Mouse (Mus musculus) MEL (cell line): Measurements from ENCODE around the gene Btn2a2. TPM values are rescaled to one million over a fixed set of nuclear protein-coding genes. Genes with fewer than 3 reads are reported as not detected.

Experiments
- DNase-seq: peaks from one replicate; pipeline ENCODE4 v3.0.0; 2011; ENCODE audit warnings: low read depth, low spot score
- H3K27ac ChIP-seq: 2 replicates; pipeline ENCODE4 v1.5.1; 2012; ENCODE audit warnings: low read depth, mild to moderate bottlenecking, control low read depth, low read length, moderate library complexity; ENCODE audit not compliant: control insufficient read depth
- H3K27me3 ChIP-seq, 2 experiments: fragments of 150-350 bp in 1 of 2; sonication (generic) in 1 of 2; 2 replicates each; pipeline ENCODE4 v1.6.1; 2012; ENCODE audit warnings: low read length in 2 of 2, mild to moderate bottlenecking in 2 of 2, improper control_type of control experiment in 1 of 2, moderate library complexity in 1 of 2; ENCODE audit not compliant: insufficient read depth in 2 of 2, control insufficient read depth in 1 of 2
- H3K36me3 ChIP-seq, 2 experiments: 2 replicates each; pipeline ENCODE4 v1.6.1; 2012 to 2014; ENCODE audit warnings: low read length in 2 of 2, improper control_type of control experiment in 1 of 2, inconsistent platforms in 1 of 2, mild to moderate bottlenecking in 1 of 2; ENCODE audit not compliant: insufficient read depth in 2 of 2, control insufficient read depth in 1 of 2
- H3K4me1 ChIP-seq, 2 experiments: fragments of 150-350 bp in 1 of 2; sonication (generic) in 1 of 2; 2 replicates each; pipeline ENCODE4 v1.6.1; 2012; ENCODE audit warnings: low read length in 2 of 2, improper control_type of control experiment in 1 of 2, mild to moderate bottlenecking in 1 of 2; ENCODE audit not compliant: insufficient read depth in 2 of 2, control insufficient read depth in 1 of 2
- H3K4me3 ChIP-seq, 2 experiments: fragments of 150-350 bp in 1 of 2; sonication (generic) in 1 of 2; 2 replicates each; pipeline ENCODE4 v1.5.1; 2012; ENCODE audit warnings: low read depth in 2 of 2, low read length in 2 of 2, mild to moderate bottlenecking in 2 of 2, moderate library complexity in 2 of 2, control low read depth in 1 of 2, improper control_type of control experiment in 1 of 2; ENCODE audit not compliant: control insufficient read depth in 1 of 2, insufficient read depth in 1 of 2
- H3K79me2 ChIP-seq: 2 replicates; pipeline ENCODE4 v1.6.1; 2012; ENCODE audit warnings: mild to moderate bottlenecking, low read length, moderate library complexity; ENCODE audit not compliant: control insufficient read depth, poor library complexity, insufficient read depth
- H3K9ac ChIP-seq: 2 replicates; pipeline ENCODE4 v1.6.1; 2012; ENCODE audit warnings: low read depth, mild to moderate bottlenecking, control low read depth, low read length, moderate library complexity; ENCODE audit not compliant: control insufficient read depth, poor library complexity, severe bottlenecking
- H3K9me3 ChIP-seq: fragments of 150-350 bp; sonication (generic); replicated peaks from 2 replicates; pipeline ENCODE4 v1.6.1; 2012; ENCODE audit warnings: mild to moderate bottlenecking, low read length, improper control_type of control experiment, moderate library complexity; ENCODE audit not compliant: insufficient read depth
- BHLHE40 ChIP-seq: IDR thresholded peaks from 2 replicates; pipeline ENCODE4 v1.6.1; 2012; ENCODE audit warnings: low read depth, mild to moderate bottlenecking, inconsistent platforms, low read length, improper control_type of control experiment, borderline replicate concordance
- CTCF ChIP-seq, 3 experiments: IDR thresholded peaks in 2 of 3; conservative IDR thresholded peaks in 1 of 3; 2 replicates each; pipeline ENCODE4 v1.5.1; 2011 to 2012; ENCODE audit warnings: low read length in 3 of 3, low read depth in 2 of 3, mild to moderate bottlenecking in 2 of 3, improper control_type of control experiment in 1 of 3, inconsistent platforms in 1 of 3, mixed read lengths in 1 of 3, moderate library complexity in 1 of 3; ENCODE audit not compliant: control insufficient read depth in 1 of 3, insufficient read depth in 1 of 3, poor library complexity in 1 of 3, severe bottlenecking in 1 of 3
- ELF1 ChIP-seq: IDR thresholded peaks from 2 replicates; pipeline ENCODE4 v1.6.1; 2014; ENCODE audit warnings: low read depth, mild to moderate bottlenecking, inconsistent platforms, low read length, improper control_type of control experiment, moderate library complexity
- ETS1 ChIP-seq: IDR thresholded peaks from 2 replicates; pipeline ENCODE4 v1.6.1; 2012; ENCODE audit warnings: low read depth, mild to moderate bottlenecking, inconsistent platforms, low read length, improper control_type of control experiment, moderate library complexity
- HCFC1 ChIP-seq: IDR thresholded peaks from 2 replicates; pipeline ENCODE4 v1.6.1; 2012; ENCODE audit warnings: low read depth, mild to moderate bottlenecking, inconsistent platforms, low read length, improper control_type of control experiment, moderate library complexity
- JUND ChIP-seq: IDR thresholded peaks from 2 replicates; pipeline ENCODE4 v1.6.1; 2011; ENCODE audit warnings: low read depth, mild to moderate bottlenecking, improper control_type of control experiment, low read length
- POLR2A ChIP-seq, 2 experiments: IDR thresholded peaks; 2 replicates each; pipeline ENCODE4 v1.6.1; 2011 to 2012; ENCODE audit warnings: low read length in 2 of 2, mild to moderate bottlenecking in 2 of 2, control low read depth in 1 of 2, improper control_type of control experiment in 1 of 2, low read depth in 1 of 2, moderate library complexity in 1 of 2; ENCODE audit not compliant: control insufficient read depth in 1 of 2, insufficient read depth in 1 of 2, poor library complexity in 1 of 2
- POLR2AphosphoS2 ChIP-seq: IDR thresholded peaks from 2 replicates; pipeline ENCODE4 v1.6.1; 2011; ENCODE audit warnings: low read length, improper control_type of control experiment
- SIN3A ChIP-seq: IDR thresholded peaks from 2 replicates; pipeline ENCODE4 v1.6.1; 2012; ENCODE audit warnings: low read length, improper control_type of control experiment, inconsistent platforms
- SMC3 ChIP-seq: IDR thresholded peaks from 2 replicates; pipeline ENCODE4 v1.6.1; 2011; ENCODE audit warnings: low read depth, low read length, improper control_type of control experiment
- TBP ChIP-seq: IDR thresholded peaks from 2 replicates; pipeline ENCODE4 v1.8.0; 2011; ENCODE audit warnings: low read depth, low read length, improper control_type of control experiment
- TCF12 ChIP-seq: IDR thresholded peaks from 2 replicates; pipeline ENCODE4 v1.6.1; 2014; ENCODE audit warnings: low read depth, mild to moderate bottlenecking, inconsistent platforms, low read length, improper control_type of control experiment, moderate library complexity
- UBTF ChIP-seq: IDR thresholded peaks from 2 replicates; pipeline ENCODE4 v1.6.1; 2012; ENCODE audit warnings: low read depth, mild to moderate bottlenecking, inconsistent platforms, low read length, improper control_type of control experiment, moderate library complexity, borderline replicate concordance; ENCODE audit not compliant: insufficient read depth
- USF1 ChIP-seq: IDR thresholded peaks from 2 replicates; pipeline ENCODE4 v1.6.1; 2014; ENCODE audit warnings: low read depth, mild to moderate bottlenecking, inconsistent platforms, low read length, improper control_type of control experiment, moderate library complexity
- USF2 ChIP-seq, 2 experiments: IDR thresholded peaks; 2 replicates each; pipeline ENCODE4 v1.6.1; 2011 to 2012; ENCODE audit warnings: improper control_type of control experiment in 2 of 2, low read length in 2 of 2, borderline replicate concordance in 1 of 2, inconsistent platforms in 1 of 2, low read depth in 1 of 2, mild to moderate bottlenecking in 1 of 2; ENCODE audit not compliant: insufficient read depth in 1 of 2
- polyA plus RNA-seq, 2 experiments: library from polyadenylated mRNA; stranded (reverse) in 1 of 2; unstranded in 1 of 2; fragments of >175 nt in 1 of 2; fragments of >200 nt in 1 of 2; gene quantifications; 2 replicates each; pipeline versions ENCODE4 v1.2.1 to v1.2.4; 2012; ENCODE audit warnings: low replicate concordance in 2 of 2, low read depth in 1 of 2; ENCODE audit not compliant: insufficient read length in 2 of 2, insufficient read depth in 1 of 2, missing spikeins in 1 of 2
- total RNA-seq: library from RNA; depleted of rRNA; stranded (reverse); fragments of 300-350 nt; gene quantifications from 2 replicates; pipeline ENCODE4 v1.2.3, GENCODE M21; 2012

Btn2a2 gene
- total and polyA plus RNA-seq, 3 experiments = not detected

DNA sequence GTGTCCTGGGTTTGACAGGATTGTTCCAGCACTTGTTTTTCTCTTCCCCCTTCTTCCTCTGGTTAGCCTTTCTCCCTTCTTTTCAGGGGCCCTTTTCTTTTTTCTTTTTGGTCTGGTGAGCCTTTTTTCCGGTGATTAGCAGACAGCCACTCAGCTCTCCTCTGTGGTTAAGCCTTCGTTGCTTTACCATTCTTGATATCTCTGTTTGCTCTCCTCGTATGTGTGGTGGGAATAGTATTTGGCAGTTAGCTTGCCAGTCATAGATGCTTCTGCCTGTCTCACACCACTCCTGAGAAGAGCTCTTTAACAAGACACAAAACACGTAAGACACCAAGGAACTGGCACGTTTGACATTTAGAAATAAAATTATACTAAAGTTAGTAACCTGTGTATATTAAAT, 44.2 kb downstream of the Btn2a2 start:
- H3K36me3 ChIP-seq = peaks cover 0 to 8% of the 10 kb centered on the region in 2 experiments; a peak in 2 of 4 replicates
- H3K9ac ChIP-seq = peak overlapping the region; percentile 56
- H3K27me3 ChIP-seq = no peaks in the 10 kb centered on the region
- TF ChIP-seq TBP (peak; percentile 67), POLR2AphosphoS2 (no peak), USF1 (no peak), POLR2A (IDR thresholded peaks at IDR 0.05; ENCODE audit: control insufficient read depth in 1 of 2, insufficient read depth in 1 of 2, low read depth in 1 of 2, low read length in 2 of 2, poor library complexity in 1 of 2) (peak in 1 of 2 experiments; percentile 38; a peak in 1 of 4 replicates)
- TF ChIP-seq, all 39 proteins: peak for 2
- no peaks in the 10 kb centered on the region for H3K79me2 ChIP-seq
- H3K4me3 ChIP-seq = peak overlapping the region; percentile 25 to 36; a peak in 3 of 4 replicates
- peaks cover 0 to 9% of the 10 kb centered on the region in 2 experiments; a peak in 2 of 4 replicates for H3K4me1 ChIP-seq
- no peaks in the 10 kb centered on the region for H3K9me3 ChIP-seq
- DNase-seq = peak; percentile 68
- H3K27ac ChIP-seq = peak overlapping the region; percentile 76

DNA sequence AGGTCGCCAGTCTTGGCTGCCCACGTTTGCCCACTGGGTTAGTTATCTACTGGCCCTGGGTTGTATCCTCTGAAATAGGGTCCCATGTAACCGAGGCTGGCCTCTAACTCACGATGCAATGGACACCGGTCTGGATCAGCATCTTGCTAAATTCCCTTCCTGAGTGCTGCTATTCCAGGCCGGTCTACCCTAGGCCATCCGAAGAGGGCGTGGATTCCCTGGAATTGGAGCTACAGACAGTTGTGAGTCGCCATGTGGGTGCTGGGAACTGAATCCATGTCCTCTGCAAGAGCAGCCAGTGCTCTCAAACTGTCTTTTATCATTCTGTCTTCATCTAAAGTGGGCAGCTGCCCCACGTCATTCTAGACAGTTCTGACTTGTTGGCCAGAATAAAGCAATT, 48.8 kb downstream of the Btn2a2 start:
- DNase-seq = no peak
- H3K79me2 ChIP-seq = no peaks in the 10 kb centered on the region; the same call in 1 of the 2 replicates
- no peaks in the 10 kb centered on the region for H3K27me3 ChIP-seq
- H3K9me3 ChIP-seq = no peaks in the 10 kb centered on the region
- peaks cover 0 to 5% of the 10 kb centered on the region in 2 experiments; a peak in 1 of 4 replicates for H3K36me3 ChIP-seq
- no peak overlapping the region for H3K27ac ChIP-seq
- no peak overlapping the region for H3K9ac ChIP-seq
- H3K4me3 ChIP-seq = no peak overlapping the region
- H3K4me1 ChIP-seq = peaks cover 0 to 7% of the 10 kb centered on the region in 2 experiments; a peak in 1 of 4 replicates
- TF ChIP-seq SMC3 (no peak), UBTF (no peak), HCFC1 (no peak), JUND (no peak), POLR2AphosphoS2 (no peak), USF2 (IDR thresholded peaks at IDR 0.05; ENCODE audit: borderline replicate concordance in 1 of 2, insufficient read depth in 1 of 2, low read depth in 1 of 2, low read length in 2 of 2) (no peak), CTCF (IDR thresholded peaks at IDR 0.05 in 2 of 3, conservative IDR thresholded peaks at IDR 0.05 in 1 of 3; ENCODE audit: control insufficient read depth in 1 of 3, insufficient read depth in 1 of 3, low read depth in 2 of 3, low read length in 3 of 3, poor library complexity in 1 of 3, severe bottlenecking in 1 of 3) (no peak), BHLHE40 (no peak), TCF12 (no peak), ETS1 (no peak), SIN3A (no peak), TBP (no peak), ELF1 (no peak)
